Mouse (Mus musculus): Measurements from ENCODE around the gene Gp9. TPM values are rescaled to one million over a fixed set of nuclear protein-coding genes. Genes with fewer than 3 reads are reported as not detected.
A peak's percentile ranks its signal among the peaks of the same experiment; 100 is the strongest.

The Gp9 gene
- total RNA-seq, 1 experiment from 2014 or later = 9.3 TPM

DNA sequence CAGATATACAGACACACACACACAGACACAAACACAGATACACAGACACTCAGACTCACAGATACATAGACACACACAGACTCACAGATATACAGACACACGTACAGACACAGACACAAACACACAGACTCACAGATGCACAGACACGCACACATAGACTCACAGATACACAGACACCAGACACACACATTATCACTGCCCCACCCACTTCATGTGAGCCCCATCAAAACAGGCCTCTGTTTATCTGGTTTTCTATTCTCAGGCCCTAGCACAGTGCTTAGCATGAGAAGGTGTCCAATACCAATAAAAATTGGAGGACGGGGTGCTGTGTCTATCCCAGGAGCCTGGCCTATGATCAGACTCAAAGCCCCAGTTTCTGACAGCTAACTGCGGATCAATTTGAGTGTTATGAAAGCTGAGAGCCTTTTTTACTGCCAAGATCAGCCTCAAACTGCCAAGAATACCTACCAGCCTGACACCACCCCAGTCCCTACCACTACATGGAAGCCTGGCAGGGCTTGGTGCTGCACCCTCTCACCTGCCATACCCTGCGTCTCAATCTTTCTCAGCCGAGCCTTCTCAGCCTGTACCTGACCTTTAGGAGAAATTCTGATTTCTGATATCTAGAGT is 18.5 kb downstream of the Gp9 start:
- ATAC-seq (replicated peaks in 1 of 2; ENCODE audit: insufficient read depth in 1 of 2, low FRiP score in 2 of 2, low TSS enrichment in 1 of 2, low read depth in 1 of 2, poor library complexity in 2 of 2, severe bottlenecking in 2 of 2) = no peak

- no peak for ATAC-seq (replicated peaks in 1 of 2; ENCODE audit: insufficient read depth in 1 of 2, low FRiP score in 2 of 2, low TSS enrichment in 1 of 2, low read depth in 1 of 2, poor library complexity in 2 of 2, severe bottlenecking in 2 of 2)
Measured at GRCm38 (mm10) chr6:87797321-87797720, 19.4 kb downstream of the Gp9 start.

GRCm38 (mm10) chr6:87799576-87799975 is 21.7 kb downstream of the Gp9 start:
- no peak for ATAC-seq (replicated peaks in 1 of 2; ENCODE audit: insufficient read depth in 1 of 2, low FRiP score in 2 of 2, low TSS enrichment in 1 of 2, low read depth in 1 of 2, poor library complexity in 2 of 2, severe bottlenecking in 2 of 2)

- ATAC-seq (replicated peaks in 1 of 2; ENCODE audit: insufficient read depth in 1 of 2, low FRiP score in 2 of 2, low TSS enrichment in 1 of 2, low read depth in 1 of 2, poor library complexity in 2 of 2, severe bottlenecking in 2 of 2) = no peak
Measured at GRCm38 (mm10) chr6:87802462-87802861, 24.6 kb downstream of the Gp9 start.

DNA sequence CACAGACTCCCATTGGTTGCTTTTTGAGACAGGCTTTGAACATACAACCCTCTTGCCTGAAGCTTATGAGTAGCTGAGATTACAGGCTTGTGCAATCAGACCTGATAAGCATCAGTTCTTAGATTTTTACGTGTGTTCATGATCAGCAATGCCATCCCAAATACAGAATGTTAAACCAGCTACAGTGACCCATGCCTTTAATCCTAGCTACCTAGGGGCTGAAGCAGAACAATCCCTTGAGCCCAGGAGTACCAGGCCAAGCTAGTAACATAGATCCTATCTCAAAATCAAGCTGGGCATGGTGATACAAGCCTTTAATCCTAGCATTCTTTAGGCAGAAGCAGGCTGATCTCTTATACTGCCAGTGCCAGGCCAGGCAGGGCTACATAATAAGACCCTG is 26.2 kb downstream of the Gp9 start:
- ATAC-seq (replicated peaks in 1 of 2; ENCODE audit: insufficient read depth in 1 of 2, low FRiP score in 2 of 2, low TSS enrichment in 1 of 2, low read depth in 1 of 2, poor library complexity in 2 of 2, severe bottlenecking in 2 of 2) = no peak

DNA sequence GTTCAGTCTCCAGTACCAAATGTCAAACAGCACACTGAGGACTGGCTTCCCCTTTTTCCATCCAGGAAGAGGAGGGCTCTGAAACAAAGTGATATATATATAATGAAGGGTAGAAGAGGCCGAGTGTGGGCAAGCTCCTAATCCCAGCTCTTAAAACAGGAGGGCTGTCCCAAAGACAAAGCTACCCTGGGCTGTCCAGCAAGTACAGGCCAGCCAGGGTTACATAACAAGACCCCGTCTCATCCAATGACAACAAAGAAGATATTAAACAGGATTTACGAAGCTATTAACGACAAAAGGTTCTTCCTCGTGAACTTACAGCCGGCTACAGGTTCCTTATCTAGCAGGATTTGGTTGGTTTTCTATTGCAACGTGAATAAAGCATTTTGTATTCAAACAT is 27.0 kb downstream of the Gp9 start:
- no peak for ATAC-seq (replicated peaks in 1 of 2; ENCODE audit: insufficient read depth in 1 of 2, low FRiP score in 2 of 2, low TSS enrichment in 1 of 2, low read depth in 1 of 2, poor library complexity in 2 of 2, severe bottlenecking in 2 of 2)

DNA sequence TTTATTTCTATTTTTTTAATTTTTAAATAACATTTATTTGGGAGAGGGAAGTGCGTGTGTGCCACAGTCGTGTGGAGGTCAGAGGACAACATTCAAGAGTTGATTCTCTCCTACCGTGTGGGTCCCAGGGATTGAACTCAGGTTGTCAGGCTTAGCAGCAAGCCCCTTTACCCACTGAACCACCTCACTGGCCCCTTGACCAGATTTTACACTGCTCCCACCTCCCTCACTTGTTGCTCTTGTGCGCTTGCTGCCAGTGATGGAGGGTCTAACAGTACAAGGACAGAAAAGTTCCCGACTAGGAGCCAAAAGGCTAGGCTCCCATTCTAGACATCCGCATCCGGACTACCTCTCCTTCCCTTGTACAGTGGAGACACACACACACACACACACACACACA is 27.6 kb downstream of the Gp9 start:
- no peak for ATAC-seq (replicated peaks in 1 of 2; ENCODE audit: insufficient read depth in 1 of 2, low FRiP score in 2 of 2, low TSS enrichment in 1 of 2, low read depth in 1 of 2, poor library complexity in 2 of 2, severe bottlenecking in 2 of 2)

GRCm38 (mm10) chr6:87806028-87806427 is 28.2 kb downstream of the Gp9 start:
- peak; percentile 55 to 66 for ATAC-seq (replicated peaks in 1 of 2; ENCODE audit: insufficient read depth in 1 of 2, low FRiP score in 2 of 2, low TSS enrichment in 1 of 2, low read depth in 1 of 2, poor library complexity in 2 of 2, severe bottlenecking in 2 of 2)

- no peak for ATAC-seq (replicated peaks in 1 of 2; ENCODE audit: insufficient read depth in 1 of 2, low FRiP score in 2 of 2, low TSS enrichment in 1 of 2, low read depth in 1 of 2, poor library complexity in 2 of 2, severe bottlenecking in 2 of 2)
Measured at GRCm38 (mm10) chr6:87806857-87807256, 29.0 kb downstream of the Gp9 start.

- ATAC-seq (replicated peaks in 1 of 2; ENCODE audit: insufficient read depth in 1 of 2, low FRiP score in 2 of 2, low TSS enrichment in 1 of 2, low read depth in 1 of 2, poor library complexity in 2 of 2, severe bottlenecking in 2 of 2) = no peak
Measured at GRCm38 (mm10) chr6:87807735-87808440, 30.0 kb downstream of the Gp9 start.

DNA sequence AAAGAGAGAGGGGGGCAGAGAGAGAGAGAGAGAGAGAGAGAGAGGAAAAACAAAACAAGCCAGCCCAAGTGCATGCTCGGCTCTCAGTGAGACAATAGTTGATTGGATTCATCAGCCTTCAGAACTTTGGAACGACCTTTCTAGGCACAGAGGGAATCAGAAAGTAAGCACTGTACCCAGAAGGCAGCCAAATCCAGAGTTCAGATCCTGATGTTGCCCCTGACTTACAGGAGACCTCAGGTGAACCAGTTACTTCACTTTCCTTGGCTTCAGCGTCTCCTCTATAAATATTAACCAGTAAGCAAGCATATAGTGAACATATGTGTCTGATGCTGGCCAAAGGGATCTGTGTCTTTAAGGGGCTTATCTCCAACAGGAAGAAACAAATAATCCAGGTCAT is 30.6 kb downstream of the Gp9 start:
- ATAC-seq (replicated peaks in 1 of 2; ENCODE audit: insufficient read depth in 1 of 2, low FRiP score in 2 of 2, low TSS enrichment in 1 of 2, low read depth in 1 of 2, poor library complexity in 2 of 2, severe bottlenecking in 2 of 2) = no peak

DNA sequence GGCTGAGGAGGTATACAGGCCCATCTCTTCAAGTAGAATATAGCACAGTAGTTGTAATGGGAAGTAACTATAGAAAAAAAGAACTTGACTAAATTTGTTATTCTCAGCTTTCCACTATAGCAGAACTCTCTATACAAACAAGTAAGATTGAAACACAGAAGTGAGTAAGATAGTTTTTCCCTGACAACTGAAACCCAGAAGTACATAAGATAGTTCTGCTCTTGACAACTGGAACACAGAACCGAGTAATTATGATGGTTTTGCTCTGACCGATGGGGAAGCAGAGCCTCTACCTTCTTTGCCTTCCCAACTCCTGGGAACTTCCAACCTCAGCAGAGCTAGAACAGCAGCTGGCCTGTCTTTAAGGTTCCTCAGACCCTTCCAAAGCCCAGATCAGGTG is 31.3 kb downstream of the Gp9 start:
- no peak for ATAC-seq (replicated peaks in 1 of 2; ENCODE audit: insufficient read depth in 1 of 2, low FRiP score in 2 of 2, low TSS enrichment in 1 of 2, low read depth in 1 of 2, poor library complexity in 2 of 2, severe bottlenecking in 2 of 2)

GRCm38 (mm10) chr6:87809651-87810161 is 31.8 kb downstream of the Gp9 start:
- no peak for ATAC-seq (replicated peaks in 1 of 2; ENCODE audit: insufficient read depth in 1 of 2, low FRiP score in 2 of 2, low TSS enrichment in 1 of 2, low read depth in 1 of 2, poor library complexity in 2 of 2, severe bottlenecking in 2 of 2)

GRCm38 (mm10) chr6:87810311-87810710 is 32.4 kb downstream of the Gp9 start:
- ATAC-seq (replicated peaks in 1 of 2; ENCODE audit: insufficient read depth in 1 of 2, low FRiP score in 2 of 2, low TSS enrichment in 1 of 2, low read depth in 1 of 2, poor library complexity in 2 of 2, severe bottlenecking in 2 of 2) = no peak

DNA sequence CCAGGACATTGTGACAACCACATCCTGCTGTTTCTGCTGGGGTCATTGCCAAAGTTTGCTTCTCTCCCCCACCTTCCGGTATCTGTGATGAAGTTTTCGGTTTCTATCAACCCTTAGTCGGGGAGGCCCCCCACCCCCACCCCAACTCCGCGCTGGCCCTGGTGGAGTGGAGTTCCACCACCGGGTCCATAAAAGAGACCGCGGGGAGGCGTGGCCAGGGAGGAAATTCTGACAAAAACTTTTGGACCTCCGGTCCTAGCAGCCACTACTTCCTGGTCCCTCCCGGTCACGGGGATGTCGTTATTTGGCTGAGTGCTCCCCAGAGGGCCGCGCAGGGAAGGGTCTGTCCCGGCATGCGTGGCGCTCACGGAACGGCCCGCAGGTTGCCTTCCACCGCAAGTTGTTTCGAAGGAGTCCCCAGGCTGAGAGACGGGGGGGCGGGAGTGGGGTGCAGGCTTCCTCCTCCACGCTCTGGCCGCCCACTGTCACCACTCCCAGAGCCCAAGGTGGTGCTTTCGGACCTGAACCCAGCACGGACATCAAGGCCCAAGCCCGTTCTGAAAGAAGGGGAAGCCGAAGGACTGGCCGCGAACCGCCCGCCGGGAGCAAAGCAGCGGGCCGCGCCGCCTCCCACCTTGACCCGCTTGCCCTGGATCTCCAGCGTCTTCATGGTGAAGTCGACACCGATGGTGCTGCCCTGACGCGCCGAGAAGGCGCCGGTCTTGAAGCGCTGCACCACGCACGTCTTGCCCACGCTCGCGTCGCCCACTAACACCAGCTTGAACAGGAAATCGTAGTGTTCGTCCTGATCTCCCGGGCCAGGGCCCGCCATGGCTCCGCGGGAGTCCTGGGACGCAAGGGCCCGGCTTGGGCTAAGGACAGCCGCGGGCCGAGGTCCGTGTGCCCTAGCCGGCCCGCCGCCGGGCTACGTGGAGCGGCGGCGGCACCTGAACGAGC is 33.1 kb downstream of the Gp9 start:
- ATAC-seq (replicated peaks in 1 of 2; ENCODE audit: insufficient read depth in 1 of 2, low FRiP score in 2 of 2, low TSS enrichment in 1 of 2, low read depth in 1 of 2, poor library complexity in 2 of 2, severe bottlenecking in 2 of 2) = peak; percentile 16 to 20; a peak in 2 of 4 replicates

DNA sequence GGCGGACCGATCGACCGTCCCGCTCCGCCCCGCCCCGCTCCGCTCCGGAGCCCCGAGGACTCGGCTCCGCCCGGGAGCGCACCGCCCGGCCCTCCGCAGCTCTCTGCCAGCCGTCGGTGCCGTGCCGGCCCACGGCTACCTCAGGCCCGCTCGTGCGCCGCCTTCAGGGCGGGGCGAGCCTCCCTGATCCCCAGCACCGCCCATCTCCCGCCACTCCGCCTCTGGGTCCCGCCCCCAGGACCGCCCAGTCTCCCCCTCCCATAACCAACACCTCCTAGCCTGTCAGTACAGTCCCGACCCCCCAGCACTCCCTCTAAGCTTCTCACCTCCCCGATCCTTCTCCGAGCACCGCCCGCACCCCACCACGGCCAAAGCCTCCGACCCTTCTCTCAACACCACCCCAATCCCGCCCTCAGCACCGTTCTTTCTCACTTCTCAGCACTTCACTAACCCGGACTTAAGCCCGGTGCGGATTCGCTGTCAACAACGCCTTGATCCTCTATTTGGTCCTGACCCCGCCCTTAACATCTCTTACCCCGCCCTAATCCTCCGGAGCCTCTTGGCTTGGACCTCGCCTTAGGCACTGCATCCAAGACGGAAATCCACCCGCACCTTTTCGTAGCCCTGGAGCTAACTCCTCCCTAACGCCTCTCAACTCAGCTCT is 33.9 kb downstream of the Gp9 start, which contains the start of gene Rab43:
TSS of gene Rab43 (minus strand) at position 490 of the 664 bp plus-strand sequence.
- ATAC-seq (replicated peaks in 1 of 2; ENCODE audit: insufficient read depth in 1 of 2, low FRiP score in 2 of 2, low TSS enrichment in 1 of 2, low read depth in 1 of 2, poor library complexity in 2 of 2, severe bottlenecking in 2 of 2) = peak; percentile 75 to 81

DNA sequence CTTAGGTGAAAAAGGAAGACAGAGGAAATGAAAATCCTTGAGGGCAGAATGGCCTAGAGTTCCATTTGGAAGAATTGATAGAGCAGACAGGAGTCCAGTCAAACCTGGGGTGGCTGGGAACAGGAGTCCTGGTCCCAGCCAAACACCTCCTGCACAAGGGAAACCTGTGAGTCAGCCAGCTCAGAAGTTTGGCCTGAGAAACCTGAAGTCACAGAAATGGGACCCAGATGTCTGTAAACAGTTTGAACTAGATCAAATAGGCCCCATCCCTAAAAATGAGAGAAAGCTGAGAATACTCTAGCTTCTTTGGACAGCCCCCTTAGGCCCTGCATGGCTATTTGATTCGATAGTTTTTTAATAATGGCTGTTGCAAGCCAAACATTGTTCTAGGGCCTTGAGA is 34.8 kb downstream of the Gp9 start:
- no peak for ATAC-seq (replicated peaks in 1 of 2; ENCODE audit: insufficient read depth in 1 of 2, low FRiP score in 2 of 2, low TSS enrichment in 1 of 2, low read depth in 1 of 2, poor library complexity in 2 of 2, severe bottlenecking in 2 of 2)
